Mouse (Mus musculus): Measurements from ENCODE around the gene Macf1. TPM values are rescaled to one million over a fixed set of nuclear protein-coding genes. Genes with fewer than 3 reads are reported as not detected.

The Macf1 gene
- total RNA-seq, 2 experiments from 2014 or later, result 231 to 247 TPM

- no peak overlapping the region for H3K4me3 ChIP-seq
- no peak for TF ChIP-seq CTCF (conservative IDR thresholded peaks at IDR 0.05)
- no peak for DNase-seq (ENCODE audit: low spot score in 2 of 2)
- H3K27ac ChIP-seq, result peak overlapping the region; percentile 1; the same call in 1 of the 2 replicates
These were observed 257.6 kb downstream of the Macf1 start for GRCm38 (mm10) chr4:123426429-123427080.

- no peak for DNase-seq (ENCODE audit: low spot score in 2 of 2)
- TF ChIP-seq CTCF (conservative IDR thresholded peaks at IDR 0.05), result no peak
- Histone ChIP-seq H3K27ac (no peak overlapping the region; the same call in 1 of the 2 replicates), H3K4me3 (no peak overlapping the region)
These were observed 258.4 kb downstream of the Macf1 start for GRCm38 (mm10) chr4:123425672-123426272.

GRCm38 (mm10) chr4:123424050-123424449, 260.1 kb downstream of the Macf1 start:
- DNase-seq (ENCODE audit: low spot score in 2 of 2), result no peak
- no peak for TF ChIP-seq CTCF (conservative IDR thresholded peaks at IDR 0.05)
- H3K4me3 ChIP-seq, result no peak overlapping the region
- no peak overlapping the region; the same call in 1 of the 2 replicates for H3K27ac ChIP-seq

DNA sequence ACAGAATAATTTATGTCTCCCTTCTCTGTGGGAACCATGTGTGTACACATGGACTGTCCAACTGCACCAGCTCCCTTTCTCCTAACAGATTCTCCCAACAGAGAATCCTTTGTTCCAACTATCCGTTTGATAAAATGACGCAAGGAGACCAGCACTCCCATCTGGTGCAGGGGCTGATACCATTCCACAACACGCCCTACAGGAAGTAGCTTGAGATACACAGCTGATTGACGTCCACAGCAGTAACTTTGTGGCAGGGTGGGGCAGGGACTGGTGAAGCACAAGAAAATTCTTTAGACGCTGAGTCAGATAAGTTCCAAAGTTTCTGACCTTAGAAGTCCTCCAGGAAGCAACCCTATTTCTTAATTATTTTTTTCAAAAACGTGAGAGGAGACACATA, 261.3 kb downstream of the Macf1 start:
- peak in 1 of 2 experiments; percentile 43 for DNase-seq (ENCODE audit: low spot score in 2 of 2)
- no peak overlapping the region for H3K4me3 ChIP-seq
- no peak for TF ChIP-seq CTCF (conservative IDR thresholded peaks at IDR 0.05)
- H3K27ac ChIP-seq, result peak overlapping the region; percentile 12

- no peak for DNase-seq (ENCODE audit: low spot score in 2 of 2)
- no peak for TF ChIP-seq CTCF (conservative IDR thresholded peaks at IDR 0.05)
These were observed 266.1 kb downstream of the Macf1 start for GRCm38 (mm10) chr4:123418032-123418431.

DNA sequence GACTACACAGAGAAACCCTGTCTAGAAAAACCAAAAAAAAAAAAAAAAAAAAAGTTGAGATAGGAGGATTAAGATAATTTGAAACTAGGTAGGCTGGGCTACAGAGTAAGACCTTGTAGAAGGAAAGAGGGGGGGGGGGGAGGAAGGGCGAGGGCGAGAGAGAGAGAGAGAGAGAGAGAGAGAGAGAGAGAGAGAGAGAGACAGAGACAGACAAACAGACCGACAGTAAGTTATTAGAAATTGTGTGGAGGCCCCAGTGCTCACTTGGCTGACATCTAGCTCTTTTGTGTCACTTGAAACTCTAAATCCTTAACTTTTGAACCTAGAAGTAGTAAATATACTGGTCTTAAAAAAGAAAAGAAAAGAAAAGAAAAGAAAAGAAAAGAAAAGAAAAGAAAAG, 266.7 kb downstream of the Macf1 start:
- TF ChIP-seq CTCF (conservative IDR thresholded peaks at IDR 0.05), result no peak
- no peak overlapping the region for H3K27ac ChIP-seq
- no peak overlapping the region for H3K4me3 ChIP-seq
- DNase-seq (ENCODE audit: low spot score in 2 of 2), result no peak

More at GRCm38 (mm10) chr4:123418032-123418431, 266.1 kb downstream of the Macf1 start:
- no peak overlapping the region for H3K27ac ChIP-seq
- H3K4me3 ChIP-seq, result no peak overlapping the region

GRCm38 (mm10) chr4:123416829-123417228, 267.3 kb downstream of the Macf1 start:
- no peak overlapping the region for H3K27ac ChIP-seq
- DNase-seq (ENCODE audit: low spot score in 2 of 2), result no peak
- no peak overlapping the region for H3K4me3 ChIP-seq
- no peak for TF ChIP-seq CTCF (conservative IDR thresholded peaks at IDR 0.05)

DNA sequence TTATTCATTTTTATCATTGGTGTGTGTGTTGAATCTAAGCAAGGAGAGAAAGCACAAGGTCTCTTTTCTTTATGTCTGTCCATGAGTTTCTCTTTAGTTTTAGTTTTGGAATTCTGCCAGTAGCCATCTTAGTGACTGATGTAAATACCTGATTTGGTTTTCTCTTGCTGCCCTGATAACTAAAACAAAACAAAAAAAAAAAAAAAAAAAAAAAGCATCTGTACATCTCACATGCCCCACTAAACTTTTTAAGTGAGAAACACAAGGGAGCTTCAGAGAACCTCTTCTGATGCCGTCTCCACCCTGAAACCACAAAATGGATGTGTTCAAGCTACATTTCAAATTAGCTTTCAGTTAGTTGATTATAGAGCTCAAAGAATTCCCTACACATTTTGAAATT, 268.6 kb downstream of the Macf1 start:
- no peak overlapping the region for H3K4me3 ChIP-seq
- H3K27ac ChIP-seq, result no peak overlapping the region; the same call in 1 of the 2 replicates
- TF ChIP-seq CTCF (conservative IDR thresholded peaks at IDR 0.05), result no peak
- DNase-seq (ENCODE audit: low spot score in 2 of 2), result no peak

GRCm38 (mm10) chr4:123413876-123414275, 270.3 kb downstream of the Macf1 start:
- no peak overlapping the region for H3K4me3 ChIP-seq
- no peak for TF ChIP-seq CTCF (conservative IDR thresholded peaks at IDR 0.05)
- DNase-seq (ENCODE audit: low spot score in 2 of 2), result no peak
- H3K27ac ChIP-seq, result peak overlapping the region; percentile 93

GRCm38 (mm10) chr4:123412981-123413380, 271.2 kb downstream of the Macf1 start:
- H3K4me3 ChIP-seq, result no peak overlapping the region

DNA sequence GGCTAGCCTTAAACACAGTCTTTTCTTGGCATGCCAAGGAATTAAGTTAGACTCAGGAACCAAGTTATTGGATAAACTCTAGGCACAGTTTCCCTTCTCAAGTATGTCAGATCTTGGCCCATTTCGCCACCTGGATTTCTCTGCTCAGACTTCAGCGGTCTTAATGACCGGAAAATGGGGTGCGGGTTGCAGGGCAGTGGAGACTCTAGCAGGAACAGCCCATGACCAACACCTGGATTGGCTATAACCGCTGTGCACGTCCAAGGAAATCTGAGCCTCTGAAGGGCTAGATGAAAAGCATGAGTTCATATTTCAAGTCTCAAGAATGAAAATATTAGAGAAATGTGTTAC, 271.7 kb downstream of the Macf1 start:
- DNase-seq (ENCODE audit: low spot score in 2 of 2), result no peak
- Histone ChIP-seq H3K27ac (peak overlapping the region; percentile 93), H3K4me3 (peak overlapping the region; percentile 88)
- TF ChIP-seq CTCF (conservative IDR thresholded peaks at IDR 0.05), result no peak

More at GRCm38 (mm10) chr4:123412981-123413380, 271.2 kb downstream of the Macf1 start:
- TF ChIP-seq CTCF (conservative IDR thresholded peaks at IDR 0.05), result no peak
- H3K27ac ChIP-seq, result peak overlapping the region; percentile 93
- DNase-seq (ENCODE audit: low spot score in 2 of 2), result no peak

GRCm38 (mm10) chr4:123411732-123412527, 272.2 kb downstream of the Macf1 start:
- peak overlapping the region; percentile 88 for H3K4me3 ChIP-seq
- peak; percentile 66 to 71 for DNase-seq (ENCODE audit: low spot score in 2 of 2)
- peak overlapping the region; percentile 93 for H3K27ac ChIP-seq
- TF ChIP-seq CTCF (conservative IDR thresholded peaks at IDR 0.05), result peak; percentile 29
